Mouse (Mus musculus): Measurements from ENCODE around the gene Gria3. TPM values are rescaled to one million over a fixed set of nuclear protein-coding genes. Genes with fewer than 3 reads are reported as not detected.
A peak's percentile ranks its signal among the peaks of the same experiment; 100 is the strongest.

The Gria3 gene
- total RNA-seq (2014; rRNA removed) (27.7 and 29.2 TPM in 2 replicates), polyA plus RNA-seq (2015; fragmentation: Nextera tagmentation; extraction: Ambion mirVana) (16.8 and 19.9 TPM in 2 replicates)

DNA sequence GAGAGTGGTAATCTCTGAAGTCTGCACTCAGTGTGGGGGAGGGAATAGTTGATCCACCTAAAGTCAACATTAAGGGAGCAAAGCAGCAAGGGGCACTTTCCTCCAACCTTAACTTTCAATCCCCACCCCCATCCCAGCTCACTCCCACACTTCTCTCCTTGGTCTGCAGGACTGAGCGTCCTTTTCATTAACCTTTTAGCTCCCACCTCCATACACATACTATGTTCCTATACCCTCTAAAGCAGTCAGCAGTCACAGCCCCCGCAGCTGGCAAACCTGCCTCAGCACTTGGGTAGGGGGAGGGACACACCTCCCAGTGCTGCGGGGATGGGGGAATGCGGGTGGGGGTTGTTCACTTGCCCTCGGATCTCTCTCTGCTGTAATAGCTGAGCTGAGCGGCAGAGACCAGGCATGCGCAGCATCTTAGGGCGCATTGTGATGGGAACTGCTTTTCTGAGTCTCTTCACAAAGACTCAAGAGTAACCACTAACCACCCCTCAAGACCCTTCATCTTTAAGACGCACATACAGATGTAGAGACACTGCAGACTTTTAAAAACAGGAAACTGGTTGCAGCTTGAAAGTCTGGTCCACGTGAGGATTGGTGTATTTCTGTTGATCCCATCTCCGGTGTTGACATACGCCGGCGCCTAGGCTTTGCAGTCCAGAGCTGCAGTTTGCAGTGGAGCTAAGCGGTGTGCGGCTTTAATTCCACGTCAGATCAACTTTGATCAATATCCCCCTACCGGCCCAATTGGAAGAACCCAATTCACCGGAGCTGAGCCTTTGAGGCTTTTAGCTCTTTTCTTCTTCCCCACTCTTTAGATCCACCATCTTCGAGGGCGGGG is at the start of gene Gria3:
TSS of gene Gria3 (plus strand) at position 797 of the 847 bp plus-strand sequence.
- no peaks in the 10 kb centered on the region for H3K4me1 ChIP-seq (ENCODE audit: insufficient read depth, low read length)
- ATAC-seq (ENCODE audit: low FRiP score) (peak; percentile 73; the same call in 1 of the 2 replicates), DNase-seq (ENCODE audit: low spot score) (peak; percentile 51)
- no peaks in the 10 kb centered on the region for H3K9me3 ChIP-seq (ENCODE audit: low read length)
- 18% methylated on average over 21 of the region's 21 CpGs for WGBS
- H3K36me3 ChIP-seq (ENCODE audit: insufficient read depth, low read length) = no peaks in the 10 kb centered on the region
- TF ChIP-seq CTCF (IDR thresholded peaks at IDR 0.05) = peak; percentile 25; the same call in 1 of the 2 replicates
- H3K4me3 ChIP-seq (ENCODE audit: low read depth, low read length) = peak within 1 kb of the TSS; percentile 44
- peak within 1 kb of the TSS; percentile 12; the same call in 1 of the 2 replicates for H3K27ac ChIP-seq (ENCODE audit: low read depth, low read length)
- H3K4me2 ChIP-seq (ENCODE audit: low read depth, low read length, poor library complexity, severe bottlenecking) = peak within 1 kb of the TSS; percentile 53
- H3K9ac ChIP-seq (replicated peaks; ENCODE audit: low read length, poor library complexity, severe bottlenecking) = peak within 1 kb of the TSS; percentile 56
- H3K27me3 ChIP-seq (ENCODE audit: insufficient read depth, low read length) = no peaks in the 10 kb centered on the region

DNA sequence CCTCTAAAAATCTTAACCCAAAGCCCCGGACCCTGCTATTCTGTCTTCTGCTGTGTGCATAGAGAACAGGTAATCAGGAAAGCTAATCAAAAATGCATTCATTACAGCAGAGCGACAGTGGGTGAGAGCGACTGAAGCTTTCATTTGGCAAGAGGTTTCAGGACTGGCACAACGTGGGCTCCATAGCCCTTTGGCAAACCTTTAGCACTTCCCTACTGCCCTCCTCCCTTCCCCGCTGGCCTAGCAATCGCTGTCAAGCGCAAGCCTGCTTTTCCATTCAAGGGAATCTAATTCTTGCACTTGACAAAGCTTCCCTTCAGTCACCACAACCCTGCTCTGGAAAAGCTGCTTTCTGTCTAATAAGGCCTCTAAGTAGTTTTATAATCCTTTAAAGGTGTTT is 13.6 kb upstream of the Gria3 start:
- DNase-seq (ENCODE audit: low spot score) (peak; percentile 31), ATAC-seq (ENCODE audit: low FRiP score) (no peak)
- 25% methylated on average over 7 of the region's 7 CpGs for WGBS

DNA sequence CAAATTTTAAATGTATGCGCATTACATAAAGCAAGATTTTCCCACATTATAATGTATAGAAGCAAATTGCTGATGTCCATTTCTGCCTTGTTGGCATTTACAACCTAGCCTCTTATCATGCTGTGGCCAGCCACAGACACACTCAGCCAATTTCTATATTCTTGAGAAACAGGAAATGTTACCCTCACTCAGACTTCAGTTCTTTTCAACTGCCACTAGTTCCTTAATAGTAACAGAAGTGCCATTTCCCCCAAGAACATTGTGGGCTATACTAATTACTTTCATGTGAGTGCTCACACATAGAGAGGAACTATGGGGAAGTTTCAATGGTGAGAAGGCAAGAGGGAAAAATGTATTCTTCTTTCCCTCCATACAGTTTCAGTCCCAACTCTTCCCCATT is 11.6 kb upstream of the Gria3 start:
- Histone ChIP-seq H3K9ac (replicated peaks; ENCODE audit: low read length, poor library complexity, severe bottlenecking) (no peak overlapping the region), H3K4me1 (ENCODE audit: insufficient read depth, low read length) (no peaks in the 10 kb centered on the region), H3K9me3 (ENCODE audit: low read length) (no peaks in the 10 kb centered on the region), H3K4me3 (ENCODE audit: low read depth, low read length) (no peak overlapping the region), H3K4me2 (ENCODE audit: low read depth, low read length, poor library complexity, severe bottlenecking) (no peak overlapping the region), H3K27ac (ENCODE audit: low read depth, low read length) (no peak overlapping the region), H3K36me3 (ENCODE audit: insufficient read depth, low read length) (no peaks in the 10 kb centered on the region), H3K27me3 (ENCODE audit: insufficient read depth, low read length) (no peaks in the 10 kb centered on the region)
- TF ChIP-seq CTCF (IDR thresholded peaks at IDR 0.05) = no peak
- DNase-seq (ENCODE audit: low spot score) (no peak), ATAC-seq (ENCODE audit: low FRiP score) (no peak)
- WGBS = 100% methylated on average over 1 of the region's 1 CpGs

More for the DNA sequence above, 13.6 kb upstream of the Gria3 start:
- Histone ChIP-seq H3K36me3 (ENCODE audit: insufficient read depth, low read length) (no peaks in the 10 kb centered on the region), H3K9me3 (ENCODE audit: low read length) (no peaks in the 10 kb centered on the region), H3K27ac (ENCODE audit: low read depth, low read length) (0 out of 2 replicates have a peak overlapping the region, but pooled peaks have one; percentile 18), H3K9ac (replicated peaks; ENCODE audit: low read length, poor library complexity, severe bottlenecking) (no peak overlapping the region), H3K27me3 (ENCODE audit: insufficient read depth, low read length) (no peaks in the 10 kb centered on the region), H3K4me3 (ENCODE audit: low read depth, low read length) (no peak overlapping the region), H3K4me2 (ENCODE audit: low read depth, low read length, poor library complexity, severe bottlenecking) (no peak overlapping the region), H3K4me1 (ENCODE audit: insufficient read depth, low read length) (no peaks in the 10 kb centered on the region)
- TF ChIP-seq CTCF (IDR thresholded peaks at IDR 0.05) = no peak

DNA sequence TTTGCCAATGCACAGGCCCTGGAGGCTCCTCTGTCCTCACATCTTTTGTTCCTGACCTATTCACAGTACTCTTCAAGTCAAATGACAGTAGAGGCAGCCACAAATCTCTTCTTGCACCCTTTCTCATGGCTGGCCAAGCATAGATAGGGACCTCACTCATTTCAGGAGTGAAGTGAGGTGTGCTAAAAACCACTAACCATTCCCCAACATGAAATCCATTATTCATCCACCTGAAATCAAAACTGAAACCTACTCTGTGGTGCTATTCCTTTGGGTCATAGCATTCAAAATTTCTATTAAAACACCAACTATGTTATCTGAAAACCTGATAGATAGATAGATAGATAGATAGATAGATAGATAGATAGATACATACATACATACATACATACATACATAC is 2.2 kb upstream of the Gria3 start:
- H3K9me3 ChIP-seq (ENCODE audit: low read length) = no peaks in the 10 kb centered on the region
- no peak for TF ChIP-seq CTCF (IDR thresholded peaks at IDR 0.05)
- H3K4me3 ChIP-seq (ENCODE audit: low read depth, low read length) = no peak overlapping the region
- no peak overlapping the region for H3K9ac ChIP-seq (replicated peaks; ENCODE audit: low read length, poor library complexity, severe bottlenecking)
- no peaks in the 10 kb centered on the region for H3K36me3 ChIP-seq (ENCODE audit: insufficient read depth, low read length)
- no peaks in the 10 kb centered on the region for H3K27me3 ChIP-seq (ENCODE audit: insufficient read depth, low read length)
- ATAC-seq (ENCODE audit: low FRiP score) = no peak
- no peak overlapping the region for H3K4me2 ChIP-seq (ENCODE audit: low read depth, low read length, poor library complexity, severe bottlenecking)
- DNase-seq (ENCODE audit: low spot score) = no peak
- H3K4me1 ChIP-seq (ENCODE audit: insufficient read depth, low read length) = no peaks in the 10 kb centered on the region
- H3K27ac ChIP-seq (ENCODE audit: low read depth, low read length) = no peak overlapping the region

DNA sequence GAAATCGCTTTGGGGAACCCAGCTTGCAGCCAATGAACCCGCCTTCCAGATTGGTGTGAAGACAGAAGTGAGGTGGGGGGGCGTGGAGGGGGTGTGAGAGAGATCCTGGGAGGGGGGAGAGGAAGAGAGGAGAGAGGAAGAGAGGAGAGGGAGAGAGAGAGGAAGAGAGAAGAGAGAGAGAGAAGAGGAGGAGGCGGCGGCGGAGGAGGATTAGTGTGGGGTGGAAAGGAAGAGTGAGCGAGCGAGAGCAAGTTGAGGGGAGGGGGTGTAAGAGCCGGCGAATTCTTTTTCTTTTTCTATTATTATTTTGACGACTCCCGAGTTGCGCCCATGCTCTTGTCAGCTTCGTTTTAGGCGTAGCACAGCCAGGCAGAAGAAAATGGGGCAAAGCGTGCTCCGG is 532 bp downstream of the Gria3 start:
- DNase-seq (ENCODE audit: low spot score) (peak; percentile 1), ATAC-seq (ENCODE audit: low FRiP score) (peak; percentile 57)
- 22% methylated on average over 14 of the region's 17 CpGs for WGBS
- Histone ChIP-seq H3K27ac (ENCODE audit: low read depth, low read length) (no peak overlapping the region), H3K4me2 (ENCODE audit: low read depth, low read length, poor library complexity, severe bottlenecking) (peak overlapping the region; percentile 53), H3K4me1 (ENCODE audit: insufficient read depth, low read length) (no peaks in the 10 kb centered on the region; the same call in 1 of the 2 replicates), H3K4me3 (ENCODE audit: low read depth, low read length) (peak overlapping the region; percentile 44), H3K9ac (replicated peaks; ENCODE audit: low read length, poor library complexity, severe bottlenecking) (peak overlapping the region; percentile 56), H3K27me3 (ENCODE audit: insufficient read depth, low read length) (no peaks in the 10 kb centered on the region), H3K9me3 (ENCODE audit: low read length) (no peaks in the 10 kb centered on the region), H3K36me3 (ENCODE audit: insufficient read depth, low read length) (no peaks in the 10 kb centered on the region)
- TF ChIP-seq CTCF (IDR thresholded peaks at IDR 0.05) = no peak

All from midbrain, postnatal 0 days (tissue).